Mouse (Mus musculus): ENCODE measurements around the gene Thsd7b. TPM values are rescaled to one million over a fixed set of nuclear protein-coding genes. Genes with fewer than 3 reads are reported as not detected.

Thsd7b gene
- total RNA-seq, 1 experiment from 2014 or later, result not detected

GRCm38 (mm10) chr1:129493929-129494328 is 220.8 kb downstream of the Thsd7b start:
- no peak for ATAC-seq (ENCODE audit: extremely low read depth, insufficient number of reproducible peaks, low FRiP score, poor library complexity, severe bottlenecking)

GRCm38 (mm10) chr1:129501707-129502106 is 228.6 kb downstream of the Thsd7b start:
- ATAC-seq (ENCODE audit: extremely low read depth, insufficient number of reproducible peaks, low FRiP score, poor library complexity, severe bottlenecking), result no peak

- no peak for ATAC-seq (ENCODE audit: extremely low read depth, insufficient number of reproducible peaks, low FRiP score, poor library complexity, severe bottlenecking)
These were observed 243.3 kb downstream of the Thsd7b start for GRCm38 (mm10) chr1:129516379-129516778.

GRCm38 (mm10) chr1:129519751-129520150 is 246.6 kb downstream of the Thsd7b start:
- no peak for ATAC-seq (ENCODE audit: extremely low read depth, insufficient number of reproducible peaks, low FRiP score, poor library complexity, severe bottlenecking)

GRCm38 (mm10) chr1:129526967-129527366 is 253.9 kb downstream of the Thsd7b start:
- no peak for ATAC-seq (ENCODE audit: extremely low read depth, insufficient number of reproducible peaks, low FRiP score, poor library complexity, severe bottlenecking)

- ATAC-seq (ENCODE audit: extremely low read depth, insufficient number of reproducible peaks, low FRiP score, poor library complexity, severe bottlenecking), result no peak
These were observed 259.1 kb downstream of the Thsd7b start for GRCm38 (mm10) chr1:129532206-129532605.

- no peak for ATAC-seq (ENCODE audit: extremely low read depth, insufficient number of reproducible peaks, low FRiP score, poor library complexity, severe bottlenecking)
These were observed 265.4 kb downstream of the Thsd7b start for GRCm38 (mm10) chr1:129538508-129538907.

GRCm38 (mm10) chr1:129538970-129539369 is 265.9 kb downstream of the Thsd7b start:
- no peak for ATAC-seq (ENCODE audit: extremely low read depth, insufficient number of reproducible peaks, low FRiP score, poor library complexity, severe bottlenecking)

- no peak for ATAC-seq (ENCODE audit: extremely low read depth, insufficient number of reproducible peaks, low FRiP score, poor library complexity, severe bottlenecking)
These were observed 267.6 kb downstream of the Thsd7b start for GRCm38 (mm10) chr1:129540751-129541150.

GRCm38 (mm10) chr1:129542563-129543146 is 269.6 kb downstream of the Thsd7b start:
- ATAC-seq (ENCODE audit: extremely low read depth, insufficient number of reproducible peaks, low FRiP score, poor library complexity, severe bottlenecking), result no peak

GRCm38 (mm10) chr1:129543169-129543568 is 270.1 kb downstream of the Thsd7b start:
- no peak for ATAC-seq (ENCODE audit: extremely low read depth, insufficient number of reproducible peaks, low FRiP score, poor library complexity, severe bottlenecking)

GRCm38 (mm10) chr1:129558054-129558453 is 285.0 kb downstream of the Thsd7b start:
- ATAC-seq (ENCODE audit: extremely low read depth, insufficient number of reproducible peaks, low FRiP score, poor library complexity, severe bottlenecking), result no peak

- no peak for ATAC-seq (ENCODE audit: extremely low read depth, insufficient number of reproducible peaks, low FRiP score, poor library complexity, severe bottlenecking)
These were observed 286.0 kb downstream of the Thsd7b start for GRCm38 (mm10) chr1:129559137-129559536.

GRCm38 (mm10) chr1:129559812-129560211 is 286.7 kb downstream of the Thsd7b start:
- ATAC-seq (ENCODE audit: extremely low read depth, insufficient number of reproducible peaks, low FRiP score, poor library complexity, severe bottlenecking), result no peak

- ATAC-seq (ENCODE audit: extremely low read depth, insufficient number of reproducible peaks, low FRiP score, poor library complexity, severe bottlenecking), result no peak
These were observed 289.6 kb downstream of the Thsd7b start for GRCm38 (mm10) chr1:129562707-129563106.

GRCm38 (mm10) chr1:129570522-129570921 is 297.4 kb downstream of the Thsd7b start:
- ATAC-seq (ENCODE audit: extremely low read depth, insufficient number of reproducible peaks, low FRiP score, poor library complexity, severe bottlenecking), result no peak

- no peak for ATAC-seq (ENCODE audit: extremely low read depth, insufficient number of reproducible peaks, low FRiP score, poor library complexity, severe bottlenecking)
These were observed 306.9 kb downstream of the Thsd7b start for GRCm38 (mm10) chr1:129579955-129580354.

GRCm38 (mm10) chr1:129586635-129587034 is 313.5 kb downstream of the Thsd7b start:
- no peak for ATAC-seq (ENCODE audit: extremely low read depth, insufficient number of reproducible peaks, low FRiP score, poor library complexity, severe bottlenecking)

- ATAC-seq (ENCODE audit: extremely low read depth, insufficient number of reproducible peaks, low FRiP score, poor library complexity, severe bottlenecking), result no peak
These were observed 316.4 kb downstream of the Thsd7b start for GRCm38 (mm10) chr1:129589366-129590002.

- ATAC-seq (ENCODE audit: extremely low read depth, insufficient number of reproducible peaks, low FRiP score, poor library complexity, severe bottlenecking), result no peak
These were observed 322.3 kb downstream of the Thsd7b start for GRCm38 (mm10) chr1:129595447-129595846.

GRCm38 (mm10) chr1:129600933-129601332 is 327.8 kb downstream of the Thsd7b start:
- no peak for ATAC-seq (ENCODE audit: extremely low read depth, insufficient number of reproducible peaks, low FRiP score, poor library complexity, severe bottlenecking)

All from neutrophil, adult 5-6 weeks (primary cell).